Mouse (Mus musculus) kidney, adult 2 months (tissue): ENCODE measurements around the gene Cmtm3. TPM values are rescaled to one million over a fixed set of nuclear protein-coding genes. Genes with fewer than 3 reads are reported as not detected.

Source experiments
- DNase-seq: peaks from one replicate; pipeline ENCODE4 v3.0.0; 2021
- H3K27ac ChIP-seq: fragments of 200-500 bp; 2 replicates; pipeline ENCODE4 v1.5.1; 2012; ENCODE audit warnings: low read depth, low read length, control low read depth, inconsistent platforms; ENCODE audit not compliant: insufficient read depth
- H3K27me3 ChIP-seq: fragments of 200-500 bp; replicated peaks from 2 replicates; pipeline ENCODE4 v1.6.1; 2012; ENCODE audit warnings: mild to moderate bottlenecking, moderate library complexity, low read length, inconsistent platforms; ENCODE audit not compliant: control insufficient read depth, insufficient read depth
- H3K36me3 ChIP-seq: fragments of 200-500 bp; 2 replicates; pipeline ENCODE4 v1.6.1; 2012; ENCODE audit warnings: mild to moderate bottlenecking, moderate library complexity, low read length, inconsistent platforms; ENCODE audit not compliant: control insufficient read depth, insufficient read depth
- H3K4me1 ChIP-seq: fragments of 200-500 bp; 2 replicates; pipeline ENCODE4 v1.6.1; 2011; ENCODE audit warnings: low read length; ENCODE audit not compliant: control insufficient read depth, insufficient read depth
- H3K4me3 ChIP-seq: fragments of 200-500 bp; 2 replicates; pipeline ENCODE4 v1.5.1; 2011; ENCODE audit warnings: mild to moderate bottlenecking, low read depth, low read length, control low read depth; ENCODE audit not compliant: insufficient read depth
- CTCF ChIP-seq: fragments of 200-500 bp; conservative IDR thresholded peaks from 2 replicates; pipeline ENCODE4 v1.5.1; 2011; ENCODE audit warnings: low read depth, mild to moderate bottlenecking, control low read depth, low read length, moderate library complexity, mixed read lengths; ENCODE audit not compliant: insufficient read depth, insufficient read length
- POLR2A ChIP-seq: fragments of 200-500 bp; IDR thresholded peaks from one replicate; pipeline ENCODE4 v1.6.1; 2011; ENCODE audit warnings: low read depth, low read length, control low read depth
- WGBS: fragments of 180-500 bp; shearing (Covaris S2); methylation state at CpG from one replicate; pipeline ENCODE4 v1.1.7; 2018; 5-methylcytosine and 5-hydroxymethylcytosine counted together
- polyA plus RNA-seq: library from polyadenylated mRNA; depleted of rRNA; stranded (reverse); fragments of >200 nt; gene quantifications from 2 replicates; pipeline ENCODE4 v1.2.3, GENCODE M21; 2012; rRNA removed

Cmtm3 gene
- polyA plus RNA-seq, 1 experiment: 53.3 TPM

DNA sequence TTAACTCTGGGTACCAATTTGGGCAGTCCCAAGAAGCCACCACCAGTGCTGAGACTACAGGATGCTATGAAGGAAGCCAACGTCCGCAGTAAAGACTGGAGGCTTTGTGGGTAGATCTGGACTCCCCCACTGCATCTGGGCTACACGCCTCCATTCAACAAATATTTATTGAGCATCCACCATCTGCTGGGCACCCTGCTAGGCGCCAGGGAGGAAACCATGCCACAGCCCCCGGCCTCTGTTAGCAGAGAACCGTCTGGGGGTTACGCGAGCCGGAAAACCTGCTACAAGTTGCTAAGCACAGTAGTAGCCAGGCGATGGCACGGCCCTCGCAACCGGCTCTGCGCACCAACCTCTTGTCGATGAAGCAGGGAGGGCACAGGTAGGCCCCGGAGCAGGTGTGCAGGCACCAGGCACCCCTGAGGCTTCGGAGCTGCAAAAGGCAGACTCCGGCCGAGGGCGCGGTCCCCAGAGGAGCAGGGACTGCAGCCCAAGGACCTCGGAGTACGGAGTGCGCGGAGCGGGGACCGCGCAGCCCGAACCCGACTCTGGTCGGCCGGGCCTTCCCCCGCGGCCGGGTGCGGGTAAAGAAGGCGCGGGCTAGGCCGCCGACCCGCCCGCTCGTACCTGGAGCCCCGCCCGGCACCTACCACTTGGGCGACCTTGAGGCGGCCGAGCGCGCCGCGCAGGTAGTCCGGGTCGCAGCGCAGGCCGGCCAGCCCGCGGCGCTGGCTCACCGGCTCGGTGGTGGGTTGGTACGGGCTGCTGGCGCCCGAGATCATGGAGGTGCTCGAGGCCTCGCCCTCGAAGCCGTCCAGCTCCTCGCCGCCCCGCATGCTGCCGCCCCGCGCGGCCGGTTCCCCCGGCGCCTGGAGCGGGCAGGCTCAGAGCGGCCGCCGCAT, 55.8 kb downstream of the Cmtm3 start:
- peak overlapping the region; percentile 77 for H3K27ac ChIP-seq
- peak; percentile 72 for DNase-seq
- H3K27me3 ChIP-seq: no peaks in the 10 kb centered on the region
- peak overlapping the region; percentile 77 for H3K4me3 ChIP-seq
- peaks cover 7% of the 10 kb centered on the region; the same call in 1 of the 2 replicates for H3K4me1 ChIP-seq
- H3K36me3 ChIP-seq: no peaks in the 10 kb centered on the region
- TF ChIP-seq POLR2A (no peak), CTCF (no peak)
- under 1% methylated on average over 82 of the region's 82 CpGs for WGBS

DNA sequence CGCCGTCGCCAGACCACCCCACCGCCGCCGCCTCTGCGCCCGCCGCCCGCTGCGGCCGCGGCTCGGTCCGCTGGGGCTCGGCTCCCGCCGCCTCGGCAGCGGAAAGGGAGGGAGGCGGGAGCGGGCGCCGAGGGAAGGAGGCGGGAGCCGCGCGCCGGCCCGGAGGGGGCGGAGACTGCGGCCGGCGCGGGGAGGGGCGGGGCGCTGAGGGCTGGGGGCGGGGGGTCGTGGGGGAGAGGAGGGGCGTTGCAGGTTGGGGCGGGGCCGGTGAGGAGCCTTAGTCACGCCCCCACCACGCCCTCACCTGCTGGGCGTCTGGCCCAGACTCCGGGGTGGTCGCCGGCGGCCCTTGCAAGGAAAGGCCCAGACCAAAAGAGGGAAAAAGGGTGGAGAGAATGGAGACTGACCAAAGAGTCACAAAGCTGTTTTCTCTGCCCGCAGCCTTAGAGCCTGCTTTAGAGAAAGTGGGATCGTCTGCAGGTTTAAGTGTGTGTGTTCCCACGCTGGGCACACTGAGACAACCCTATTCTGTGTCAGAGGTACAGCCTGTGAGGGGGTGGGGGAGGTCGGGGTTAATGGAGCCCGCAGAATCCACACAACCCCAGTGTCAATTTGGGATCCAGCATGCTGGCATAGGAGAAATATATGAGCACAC, 56.6 kb downstream of the Cmtm3 start, which contains the start of gene Cmtm4:
Cmtm4 (minus strand) TSS at position 105 of the 655 bp plus-strand sequence.
- WGBS: 4% methylated on average over 45 of the region's 54 CpGs
- H3K36me3 ChIP-seq: no peaks in the 10 kb centered on the region
- H3K27me3 ChIP-seq: no peaks in the 10 kb centered on the region
- H3K27ac ChIP-seq: peak within 1 kb of the TSS; percentile 77
- DNase-seq: peak; percentile 70
- H3K4me3 ChIP-seq: peak within 1 kb of the TSS; percentile 77
- no peak for TF ChIP-seq CTCF
- no peak for TF ChIP-seq POLR2A
- 0 out of 2 replicates have a peak, but pooled peaks cover 3% of the 10 kb centered on the region for H3K4me1 ChIP-seq

Other genes with a start within 250 kb of the Cmtm3 start
- gene Cdh5, start 237.8 kb upstream of the Cmtm3 start, polyA plus RNA-seq: 45.1 and 48.5 TPM in 2 replicates
- gene Bean1, start 169.0 kb upstream of the Cmtm3 start, polyA plus RNA-seq: 0.45 and 0.66 TPM in 2 replicates
- 20.6 and 21.0 TPM in 2 replicates for gene Tk2, start 90.9 kb upstream of the Cmtm3 start, polyA plus RNA-seq
- gene Cklf, start 88.5 kb upstream of the Cmtm3 start, polyA plus RNA-seq: 4.3 and 5.4 TPM in 2 replicates
- 0.16 and 0.28 TPM in 2 replicates for gene Cmtm2a, start 46.2 kb upstream of the Cmtm3 start, polyA plus RNA-seq
- gene Gm45711, start 29.3 kb upstream of the Cmtm3 start, polyA plus RNA-seq: not detected in 2 replicates
- not detected in 2 replicates for gene Cmtm1, start 29.3 kb upstream of the Cmtm3 start, polyA plus RNA-seq
- gene Gm11020, start 17.8 kb upstream of the Cmtm3 start, polyA plus RNA-seq: not detected in 2 replicates
- gene Cmtm2b, start 17.2 kb upstream of the Cmtm3 start, polyA plus RNA-seq: 0.18 TPM in 1 of 2 replicates, not detected in the other
- 31.4 and 32.4 TPM in 2 replicates for gene Cmtm4, start 56.4 kb downstream of the Cmtm3 start, polyA plus RNA-seq
- 14.7 and 20.3 TPM in 2 replicates for gene Dync1li2, start 103.6 kb downstream of the Cmtm3 start, polyA plus RNA-seq
- gene Terb1, start 170.5 kb downstream of the Cmtm3 start, polyA plus RNA-seq: 0.05 TPM in 1 of 2 replicates, not detected in the other
- 9.7 and 12.7 TPM in 2 replicates for gene Nae1, start 195.2 kb downstream of the Cmtm3 start, polyA plus RNA-seq
- gene Car7, start 195.3 kb downstream of the Cmtm3 start, polyA plus RNA-seq: 7.5 and 8.0 TPM in 2 replicates